Mouse (Mus musculus) forebrain, embryonic 15.5 days (tissue): ENCODE results near the gene Tmem163. TPM values are rescaled to one million over a fixed set of nuclear protein-coding genes. Genes with fewer than 3 reads are reported as not detected.

ENCODE experiments used
- ATAC-seq: fragments of 200-750 bp; cut with Nextera tagmentation; replicated peaks from 2 replicates; pipeline ENCODE4 v1.8.0; 2017; ENCODE audit warnings: mild to moderate bottlenecking, moderate TSS enrichment, moderate library complexity
- H3K27ac ChIP-seq: fragments of 300-500 bp; sonication (generic); replicated peaks from 2 replicates; pipeline ENCODE4 v1.5.1; 2015; ENCODE audit warnings: mild to moderate bottlenecking, inconsistent platforms
- H3K27me3 ChIP-seq: fragments of 300-500 bp; sonication (generic); 2 replicates; pipeline ENCODE4 v1.6.1; 2015; ENCODE audit warnings: inconsistent platforms
- H3K36me3 ChIP-seq: fragments of 300-500 bp; sonication (generic); 2 replicates; pipeline ENCODE4 v1.6.1; 2015; ENCODE audit warnings: mild to moderate bottlenecking, inconsistent platforms
- H3K4me1 ChIP-seq: fragments of 300-500 bp; sonication (generic); 2 replicates; pipeline ENCODE4 v1.6.1; 2015; ENCODE audit warnings: inconsistent platforms
- H3K4me2 ChIP-seq: fragments of 300-500 bp; sonication (generic); replicated peaks from 2 replicates; pipeline ENCODE4 v1.6.1; 2015; ENCODE audit warnings: mild to moderate bottlenecking, inconsistent platforms
- H3K4me3 ChIP-seq: fragments of 300-500 bp; sonication (generic); 2 replicates; pipeline ENCODE4 v1.5.1; 2015; ENCODE audit warnings: mild to moderate bottlenecking, inconsistent platforms
- H3K9ac ChIP-seq: fragments of 300-500 bp; sonication (generic); replicated peaks from 2 replicates; pipeline ENCODE4 v1.6.1; 2015; ENCODE audit warnings: mild to moderate bottlenecking, inconsistent platforms
- H3K9me3 ChIP-seq: fragments of 300-500 bp; sonication (generic); 2 replicates; pipeline ENCODE4 v1.6.1; 2016; ENCODE audit warnings: inconsistent platforms
- WGBS: fragments of 180-500 bp; shearing (Covaris S2); methylation state at CpG from one replicate; pipeline ENCODE4 v1.1.7; 2015; ENCODE audit warnings: mixed read lengths; 5-methylcytosine and 5-hydroxymethylcytosine counted together
- polyA plus RNA-seq: library from polyadenylated mRNA; unstranded; fragments of >200 nt; fragmentation: Nextera tagmentation; extraction: Ambion mirVana; gene quantifications from 2 replicates; pipeline ENCODE4 v1.2.1, GENCODE M21; 2015

Gene Tmem163
- polyA plus RNA-seq, 1 experiment from 2014 or later = 18.8 TPM

GRCm38 (mm10) chr1:127541931-127542330, 137.4 kb downstream of the Tmem163 start:
- no peak overlapping the region for H3K9ac ChIP-seq
- no peak for ATAC-seq
- no peak overlapping the region for H3K27ac ChIP-seq
- no peak overlapping the region for H3K4me2 ChIP-seq
- no peaks in the 10 kb centered on the region for H3K36me3 ChIP-seq
- no peak overlapping the region for H3K4me3 ChIP-seq
- H3K4me1 ChIP-seq = peaks cover 15% of the 10 kb centered on the region
- no peaks in the 10 kb centered on the region for H3K9me3 ChIP-seq
- WGBS = 81% methylated on average over 7 of the region's 7 CpGs
- H3K27me3 ChIP-seq = 0 out of 2 replicates have a peak, but pooled peaks cover 5% of the 10 kb centered on the region

GRCm38 (mm10) chr1:127541522-127541921, 137.8 kb downstream of the Tmem163 start:
- Histone ChIP-seq H3K4me3 (no peak overlapping the region), H3K4me2 (no peak overlapping the region), H3K27me3 (0 out of 2 replicates have a peak, but pooled peaks cover 5% of the 10 kb centered on the region), H3K27ac (no peak overlapping the region), H3K4me1 (peaks cover 19% of the 10 kb centered on the region), H3K36me3 (no peaks in the 10 kb centered on the region), H3K9me3 (no peaks in the 10 kb centered on the region), H3K9ac (no peak overlapping the region)
- 74% methylated on average over 4 of the region's 4 CpGs for WGBS
- no peak for ATAC-seq

GRCm38 (mm10) chr1:127537204-127538038, 141.9 kb downstream of the Tmem163 start:
- Histone ChIP-seq H3K4me2 (peak overlapping the region; percentile 45), H3K27me3 (peaks cover 30% of the 10 kb centered on the region), H3K4me1 (peaks cover 22% of the 10 kb centered on the region), H3K27ac (peak overlapping the region; percentile 65), H3K9ac (peak overlapping the region; percentile 37), H3K9me3 (no peaks in the 10 kb centered on the region), H3K4me3 (peak overlapping the region; percentile 22), H3K36me3 (no peaks in the 10 kb centered on the region)
- WGBS = 4% methylated on average over 17 of the region's 17 CpGs
- ATAC-seq = peak; percentile 87

GRCm38 (mm10) chr1:127536448-127536847, 142.9 kb downstream of the Tmem163 start:
- no peaks in the 10 kb centered on the region for H3K36me3 ChIP-seq

GRCm38 (mm10) chr1:127531723-127532122, 147.6 kb downstream of the Tmem163 start:
- Histone ChIP-seq H3K9me3 (no peaks in the 10 kb centered on the region), H3K4me2 (peak overlapping the region; percentile 11; the same call in 1 of the 2 replicates), H3K36me3 (no peaks in the 10 kb centered on the region), H3K4me3 (no peak overlapping the region), H3K27ac (peak overlapping the region; percentile 72), H3K27me3 (peaks cover 45% of the 10 kb centered on the region), H3K9ac (no peak overlapping the region), H3K4me1 (peaks cover 26% of the 10 kb centered on the region)
- 50% methylated on average over 5 of the region's 5 CpGs for WGBS
- peak; percentile 33 for ATAC-seq

More at GRCm38 (mm10) chr1:127536448-127536847, 142.9 kb downstream of the Tmem163 start:
- H3K27ac ChIP-seq = peak overlapping the region; percentile 65
- H3K27me3 ChIP-seq = peaks cover 30% of the 10 kb centered on the region
- WGBS = 30% methylated on average over 5 of the region's 5 CpGs
- H3K4me2 ChIP-seq = peak overlapping the region; percentile 45
- H3K9ac ChIP-seq = 0 out of 2 replicates have a peak overlapping the region, but pooled peaks have one; percentile 37
- ATAC-seq = no peak; the same call in 1 of the 2 replicates
- no peaks in the 10 kb centered on the region for H3K9me3 ChIP-seq
- no peak overlapping the region for H3K4me3 ChIP-seq
- peaks cover 23% of the 10 kb centered on the region for H3K4me1 ChIP-seq

GRCm38 (mm10) chr1:127530849-127531580, 148.3 kb downstream of the Tmem163 start:
- H3K9me3 ChIP-seq = no peaks in the 10 kb centered on the region
- peaks cover 21% of the 10 kb centered on the region for H3K4me1 ChIP-seq
- peak overlapping the region; percentile 11; the same call in 1 of the 2 replicates for H3K4me2 ChIP-seq
- H3K27me3 ChIP-seq = peaks cover 45% of the 10 kb centered on the region
- WGBS = 9% methylated on average over 14 of the region's 14 CpGs
- peak overlapping the region; percentile 72 for H3K27ac ChIP-seq
- peak; percentile 96 for ATAC-seq
- no peak overlapping the region for H3K4me3 ChIP-seq
- no peaks in the 10 kb centered on the region for H3K36me3 ChIP-seq
- H3K9ac ChIP-seq = no peak overlapping the region

GRCm38 (mm10) chr1:127523364-127523763, 156.0 kb downstream of the Tmem163 start:
- 86% methylated on average over 8 of the region's 8 CpGs for WGBS
- no peak overlapping the region for H3K4me3 ChIP-seq
- no peak overlapping the region for H3K9ac ChIP-seq
- H3K36me3 ChIP-seq = no peaks in the 10 kb centered on the region
- H3K27ac ChIP-seq = no peak overlapping the region
- H3K4me1 ChIP-seq = no peaks in the 10 kb centered on the region
- H3K9me3 ChIP-seq = no peaks in the 10 kb centered on the region
- no peak for ATAC-seq
- H3K4me2 ChIP-seq = no peak overlapping the region
- peaks cover 5% of the 10 kb centered on the region; the same call in 1 of the 2 replicates for H3K27me3 ChIP-seq

GRCm38 (mm10) chr1:127514888-127515287, 164.5 kb downstream of the Tmem163 start:
- no peak overlapping the region for H3K4me2 ChIP-seq
- no peak overlapping the region for H3K27ac ChIP-seq
- 0 out of 2 replicates have a peak, but pooled peaks cover 3% of the 10 kb centered on the region for H3K36me3 ChIP-seq
- 98% methylated on average over 10 of the region's 10 CpGs for WGBS
- no peaks in the 10 kb centered on the region for H3K27me3 ChIP-seq
- no peak overlapping the region for H3K4me3 ChIP-seq
- H3K4me1 ChIP-seq = no peaks in the 10 kb centered on the region
- no peak for ATAC-seq
- H3K9ac ChIP-seq = no peak overlapping the region
- no peaks in the 10 kb centered on the region for H3K9me3 ChIP-seq

- Histone ChIP-seq H3K4me2 (no peak overlapping the region), H3K27ac (no peak overlapping the region), H3K9ac (no peak overlapping the region), H3K27me3 (no peaks in the 10 kb centered on the region), H3K4me3 (no peak overlapping the region), H3K9me3 (no peaks in the 10 kb centered on the region), H3K36me3 (0 out of 2 replicates have a peak, but pooled peaks cover 3% of the 10 kb centered on the region), H3K4me1 (no peaks in the 10 kb centered on the region)
- ATAC-seq = no peak
- WGBS = 89% methylated on average over 3 of the region's 3 CpGs
Observed at GRCm38 (mm10) chr1:127514479-127514878, 164.9 kb downstream of the Tmem163 start.

GRCm38 (mm10) chr1:127513664-127514063, 165.7 kb downstream of the Tmem163 start:
- 0 out of 2 replicates have a peak, but pooled peaks cover 3% of the 10 kb centered on the region for H3K36me3 ChIP-seq
- H3K4me1 ChIP-seq = no peaks in the 10 kb centered on the region
- no peak for ATAC-seq
- no peaks in the 10 kb centered on the region for H3K9me3 ChIP-seq
- no peak overlapping the region for H3K27ac ChIP-seq
- no peak overlapping the region for H3K4me2 ChIP-seq
- no peak overlapping the region for H3K4me3 ChIP-seq
- H3K9ac ChIP-seq = no peak overlapping the region
- WGBS = 95% methylated on average over 3 of the region's 3 CpGs
- H3K27me3 ChIP-seq = no peaks in the 10 kb centered on the region

- 91% methylated on average over 8 of the region's 8 CpGs for WGBS
- no peak for ATAC-seq
- Histone ChIP-seq H3K36me3 (0 out of 2 replicates have a peak, but pooled peaks cover 3% of the 10 kb centered on the region), H3K27ac (no peak overlapping the region), H3K9me3 (no peaks in the 10 kb centered on the region), H3K4me2 (no peak overlapping the region), H3K27me3 (no peaks in the 10 kb centered on the region), H3K9ac (no peak overlapping the region), H3K4me3 (no peak overlapping the region), H3K4me1 (peaks cover 3% of the 10 kb centered on the region; the same call in 1 of the 2 replicates)
Observed at GRCm38 (mm10) chr1:127513140-127513539, 166.2 kb downstream of the Tmem163 start.

GRCm38 (mm10) chr1:127512709-127513108, 166.6 kb downstream of the Tmem163 start:
- Histone ChIP-seq H3K27me3 (no peaks in the 10 kb centered on the region), H3K9ac (no peak overlapping the region), H3K36me3 (0 out of 2 replicates have a peak, but pooled peaks cover 3% of the 10 kb centered on the region), H3K4me2 (no peak overlapping the region), H3K9me3 (no peaks in the 10 kb centered on the region), H3K27ac (no peak overlapping the region), H3K4me3 (no peak overlapping the region), H3K4me1 (peaks cover 5% of the 10 kb centered on the region; the same call in 1 of the 2 replicates)
- ATAC-seq = no peak
- 82% methylated on average over 6 of the region's 6 CpGs for WGBS
